Mouse (Mus musculus) embryonic fibroblast, embryonic 13.5 days (primary cell): Measurements from ENCODE around the gene Gabarap.

Experiments
- CTCF ChIP-seq: IDR thresholded peaks from 2 replicates; pipeline ENCODE4 v1.5.1; 2011; ENCODE audit warnings: mild to moderate bottlenecking, control low read depth, low read length, moderate library complexity, borderline replicate concordance; ENCODE audit not compliant: insufficient read depth
- POLR2A ChIP-seq: IDR thresholded peaks from 2 replicates; pipeline ENCODE4 v1.6.1; 2011; ENCODE audit warnings: low read depth, mild to moderate bottlenecking, control low read depth, low read length, moderate library complexity

GRCm38 (mm10) chr11:69992932-69993331 is 2.0 kb downstream of the Gabarap start:
- TF ChIP-seq CTCF (no peak), POLR2A (no peak)
